Mouse (Mus musculus) intestine, embryonic 14.5 days (tissue): Measurements from ENCODE around the gene Gm3233. TPM values are rescaled to one million over a fixed set of nuclear protein-coding genes. Genes with fewer than 3 reads are reported as not detected.
"Not testable (repeated sequence)": the region's sequence is repeated elsewhere in the genome, so short reads cannot be mapped to it uniquely, and the experiment has no call there.

Experiments
- ATAC-seq: fragments of 200-750 bp; cut with Nextera tagmentation; replicated peaks from 2 replicates; pipeline ENCODE4 v1.8.0; 2017; ENCODE audit warnings: low read depth, moderate number of reproducible peaks, moderate TSS enrichment, moderate library complexity; ENCODE audit not compliant: low FRiP score, low TSS enrichment
- DNase-seq: peaks from one replicate; pipeline ENCODE4 v3.0.0-alpha.2; 2018; ENCODE audit warnings: low spot score
- H3K27ac ChIP-seq: fragments of 300-500 bp; sonication (generic); 2 replicates; pipeline ENCODE4 v1.5.1; 2014; ENCODE audit warnings: low read depth, mild to moderate bottlenecking, control low read depth
- H3K27me3 ChIP-seq: fragments of 300-500 bp; sonication (generic); replicated peaks from 2 replicates; pipeline ENCODE4 v1.6.1; 2014; ENCODE audit warnings: low read length, control low read depth; ENCODE audit not compliant: control insufficient read depth, insufficient read depth
- H3K36me3 ChIP-seq: fragments of 300-500 bp; sonication (generic); 2 replicates; pipeline ENCODE4 v1.6.1; 2014; ENCODE audit warnings: low read length, control low read depth; ENCODE audit not compliant: control insufficient read depth, insufficient read depth
- H3K4me1 ChIP-seq: fragments of 300-500 bp; sonication (generic); replicated peaks from 2 replicates; pipeline ENCODE4 v1.6.1; 2014; ENCODE audit warnings: low read length, control low read depth, mixed read lengths; ENCODE audit not compliant: control insufficient read depth, insufficient read depth
- H3K4me2 ChIP-seq: fragments of 300-500 bp; sonication (generic); 2 replicates; pipeline ENCODE4 v1.6.1; 2014; ENCODE audit warnings: low read length
- H3K4me3 ChIP-seq: fragments of 300-500 bp; sonication (generic); 2 replicates; pipeline ENCODE4 v1.5.1; 2014; ENCODE audit warnings: low read depth, low read length, control low read depth, mixed read lengths
- H3K9ac ChIP-seq: fragments of 300-500 bp; sonication (generic); 2 replicates; pipeline ENCODE4 v1.6.1; 2014; ENCODE audit warnings: mild to moderate bottlenecking, low read length
- H3K9me3 ChIP-seq: fragments of 300-500 bp; sonication (generic); 2 replicates; pipeline ENCODE4 v1.6.1; 2016; ENCODE audit warnings: low read length, control low read depth; ENCODE audit not compliant: control insufficient read depth
- WGBS: fragments of 180-500 bp; shearing (Covaris S2); extraction: QIAGEN DNeasy Blood & Tissue Kit; methylation state at CpG from one replicate; pipeline ENCODE4 v1.1.7; 2014; 5-methylcytosine and 5-hydroxymethylcytosine counted together
- polyA plus RNA-seq: library from polyadenylated mRNA; unstranded; fragments of >200 nt; fragmentation: Nextera tagmentation; extraction: Ambion mirVana; gene quantifications from 2 replicates; pipeline ENCODE4 v1.2.1, GENCODE M21; 2014

Gm3233 gene
- not detected in 2 replicates for polyA plus RNA-seq

GRCm38 (mm10) chr10:77759582-77759981 lies at the start of gene Gm3233:
TSS of gene Gm3233 (minus strand) at chr10:77759682.
- H3K4me3 ChIP-seq, H3K9ac ChIP-seq, H3K36me3 ChIP-seq, H3K27ac ChIP-seq, H3K4me2 ChIP-seq, H3K4me1 ChIP-seq, ATAC-seq, DNase-seq, H3K27me3 ChIP-seq, H3K9me3 ChIP-seq: not testable (repeated sequence)
- no CpG with 5 or more reads among the region's 1 CpGs for WGBS

GRCm38 (mm10) chr10:77804095-77804494 lies 44.6 kb upstream of the Gm3233 start:
- no peak for ATAC-seq
- WGBS, result 74% methylated on average over 3 of the region's 3 CpGs

DNA sequence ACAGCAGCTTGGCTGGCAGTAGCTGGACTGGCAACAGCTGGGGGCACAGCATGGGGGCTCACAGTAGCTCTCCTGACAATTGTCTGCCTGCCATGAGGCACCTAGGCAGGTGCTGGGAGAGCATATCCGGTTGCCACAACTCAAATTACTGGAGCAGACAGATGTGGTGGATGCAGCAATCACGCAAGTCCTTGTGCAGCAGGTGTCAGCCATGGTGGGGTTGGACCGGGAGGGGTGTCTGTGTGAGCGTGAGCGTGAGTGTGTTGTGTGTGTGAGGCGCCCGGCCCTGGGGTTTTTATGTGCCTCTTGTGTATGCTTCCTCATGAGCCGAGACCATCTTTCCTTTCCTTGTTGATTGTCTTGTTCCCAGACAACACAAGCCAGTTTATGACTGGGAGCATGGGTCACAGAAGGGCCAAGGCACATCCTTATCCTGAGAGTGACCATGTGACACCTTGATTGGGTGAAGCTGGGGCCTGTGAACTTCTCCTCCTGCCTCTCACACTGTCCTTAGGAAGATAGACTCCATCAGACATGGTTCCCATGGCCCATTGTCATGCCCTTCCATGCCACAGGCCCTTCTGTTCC lies 39.5 kb upstream of the Gm3233 start, which contains the start of gene Gm19668:
Gene Gm19668, minus strand, starts transcription at position 213 of the 588 bp plus-strand sequence.
- H3K27me3 ChIP-seq, result no peaks in the 10 kb centered on the region
- H3K4me3 ChIP-seq, result no peak within 1 kb of the TSS
- H3K9me3 ChIP-seq, result no peaks in the 10 kb centered on the region
- H3K4me1 ChIP-seq, result no peaks in the 10 kb centered on the region
- H3K9ac ChIP-seq, result no peak within 1 kb of the TSS
- DNase-seq, result peak; percentile 52
- no peak for ATAC-seq
- H3K4me2 ChIP-seq, result no peak within 1 kb of the TSS
- H3K27ac ChIP-seq, result no peak within 1 kb of the TSS
- 50% methylated on average over 8 of the region's 8 CpGs for WGBS
- no peaks in the 10 kb centered on the region for H3K36me3 ChIP-seq

More at GRCm38 (mm10) chr10:77804095-77804494, 44.6 kb upstream of the Gm3233 start:
- Histone ChIP-seq H3K27me3 (no peaks in the 10 kb centered on the region), H3K9me3 (no peaks in the 10 kb centered on the region), H3K4me2 (no peak overlapping the region), H3K4me3 (no peak overlapping the region), H3K27ac (no peak overlapping the region), H3K9ac (no peak overlapping the region), H3K36me3 (no peaks in the 10 kb centered on the region), H3K4me1 (no peaks in the 10 kb centered on the region)
- no peak for DNase-seq

GRCm38 (mm10) chr10:77798164-77798920 lies 38.9 kb upstream of the Gm3233 start:
- H3K9me3 ChIP-seq, H3K27ac ChIP-seq, H3K4me2 ChIP-seq, H3K36me3 ChIP-seq, H3K4me1 ChIP-seq, ATAC-seq, DNase-seq, H3K27me3 ChIP-seq, H3K9ac ChIP-seq, H3K4me3 ChIP-seq: not testable (repeated sequence)
- WGBS, result 46% methylated on average over 3 of the region's 3 CpGs

DNA sequence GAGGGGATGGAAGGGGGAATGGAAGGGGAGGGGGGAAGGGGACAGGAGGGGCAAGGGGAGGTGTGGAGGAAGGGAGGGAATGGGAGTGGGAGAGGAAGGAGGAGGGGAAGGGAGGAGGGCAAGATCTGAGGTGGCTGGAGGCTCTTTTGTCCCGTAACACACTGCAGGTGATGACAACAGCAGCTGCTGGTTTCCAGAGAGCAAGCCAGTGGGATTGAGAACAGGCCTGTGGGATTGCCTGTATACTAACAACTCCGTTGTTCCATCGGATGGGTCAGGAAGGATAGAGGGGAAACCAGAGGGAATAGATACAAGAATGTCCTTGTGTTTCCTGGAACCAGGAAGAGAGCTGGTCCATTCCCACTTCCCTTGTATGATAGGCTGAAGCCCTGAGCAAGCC lies 38.2 kb upstream of the Gm3233 start:
- no peak overlapping the region for H3K4me3 ChIP-seq
- no peaks in the 10 kb centered on the region for H3K9me3 ChIP-seq
- no peak overlapping the region for H3K27ac ChIP-seq
- no peaks in the 10 kb centered on the region for H3K27me3 ChIP-seq
- no peak for DNase-seq
- no peak overlapping the region for H3K9ac ChIP-seq
- 24% methylated on average over 3 of the region's 3 CpGs for WGBS
- H3K36me3 ChIP-seq, result no peaks in the 10 kb centered on the region
- no peak for ATAC-seq
- no peaks in the 10 kb centered on the region for H3K4me1 ChIP-seq
- no peak overlapping the region for H3K4me2 ChIP-seq

DNA sequence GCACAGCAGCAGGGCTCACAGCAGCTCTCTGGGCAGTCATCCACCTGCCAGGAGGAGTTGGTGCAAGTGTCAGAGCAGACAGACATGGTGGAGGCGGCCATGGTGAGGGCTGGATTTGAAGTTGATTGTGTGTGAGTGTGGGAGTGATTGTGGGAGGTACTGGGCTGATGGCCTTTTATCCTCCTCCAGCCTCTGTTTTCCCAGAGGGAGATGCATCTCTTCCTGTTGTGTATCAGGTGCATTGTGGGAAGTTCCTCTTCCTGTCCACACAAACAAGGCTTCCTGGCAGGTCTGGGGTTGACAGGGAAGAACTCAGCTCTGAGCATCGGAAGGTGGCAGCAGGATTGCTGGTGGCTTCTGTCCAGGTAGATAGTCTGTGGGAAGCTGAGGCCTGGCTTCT lies 35.5 kb upstream of the Gm3233 start, which contains the start of gene Gm9639:
Gene Gm9639, minus strand, starts transcription at position 101 of the 400 bp plus-strand sequence.
- no peaks in the 10 kb centered on the region for H3K27me3 ChIP-seq
- no peaks in the 10 kb centered on the region for H3K4me1 ChIP-seq
- no peak within 1 kb of the TSS for H3K4me3 ChIP-seq
- DNase-seq (no peak), ATAC-seq (no peak)
- 57% methylated on average over 2 of the region's 2 CpGs for WGBS
- H3K4me2 ChIP-seq, result no peak within 1 kb of the TSS
- no peak within 1 kb of the TSS for H3K27ac ChIP-seq
- H3K9ac ChIP-seq, result no peak within 1 kb of the TSS
- no peaks in the 10 kb centered on the region for H3K9me3 ChIP-seq
- H3K36me3 ChIP-seq, result no peaks in the 10 kb centered on the region

- H3K36me3 ChIP-seq, result no peaks in the 10 kb centered on the region
- 81% methylated on average over 2 of the region's 2 CpGs for WGBS
- no peak overlapping the region for H3K4me3 ChIP-seq
- DNase-seq, result no peak
- no peaks in the 10 kb centered on the region for H3K9me3 ChIP-seq
- ATAC-seq, result no peak
- no peaks in the 10 kb centered on the region for H3K4me1 ChIP-seq
- H3K27ac ChIP-seq, result no peak overlapping the region
- no peaks in the 10 kb centered on the region for H3K27me3 ChIP-seq
- no peak overlapping the region for H3K9ac ChIP-seq
- no peak overlapping the region for H3K4me2 ChIP-seq
Measured at GRCm38 (mm10) chr10:77788621-77789020, 29.1 kb upstream of the Gm3233 start.

DNA sequence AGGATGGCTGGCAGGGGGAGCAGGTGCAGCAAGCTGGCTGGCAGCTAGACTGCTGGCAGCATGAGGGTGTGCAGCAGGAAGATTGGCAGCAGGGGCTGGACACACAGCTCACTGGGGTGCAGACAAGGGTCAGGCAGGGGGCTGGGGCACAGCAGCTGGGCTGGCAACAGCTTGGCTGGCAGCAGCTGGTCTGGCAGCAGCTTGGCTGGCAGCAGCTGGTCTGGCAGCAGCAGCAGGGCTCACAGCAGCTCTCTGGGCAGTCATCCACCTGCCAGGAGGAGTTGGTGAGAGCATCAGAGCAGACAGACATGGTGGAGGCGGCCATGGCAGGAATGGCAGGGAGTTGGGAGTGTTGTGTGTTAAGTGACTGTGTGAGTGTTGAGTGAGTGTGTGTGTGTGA lies 28.4 kb upstream of the Gm3233 start, which contains the start of gene Gm7137:
Gene Gm7137, minus strand, starts transcription at position 325 of the 400 bp plus-strand sequence.
- not testable (repeated sequence) for ATAC-seq, H3K36me3 ChIP-seq, H3K9ac ChIP-seq, DNase-seq, H3K27me3 ChIP-seq, H3K4me2 ChIP-seq, H3K4me1 ChIP-seq, H3K4me3 ChIP-seq, H3K27ac ChIP-seq, H3K9me3 ChIP-seq
- WGBS, result no CpG with 5 or more reads among the region's 1 CpGs
